Mouse (Mus musculus): ENCODE measurements around the gene Mmab. TPM values are rescaled to one million over a fixed set of nuclear protein-coding genes. Genes with fewer than 3 reads are reported as not detected.

Mmab gene
- 26.2 and 28.3 TPM in 2 replicates for polyA plus RNA-seq (2012; rRNA removed)

- no peak for TF ChIP-seq CTCF (IDR thresholded peaks at IDR 0.05; ENCODE audit: borderline replicate concordance, extremely low read depth, insufficient read depth, insufficient read length)
- TF ChIP-seq POLR2A (IDR thresholded peaks at IDR 0.05; ENCODE audit: borderline replicate concordance, extremely low read depth, insufficient read depth, insufficient read length, poor library complexity, severe bottlenecking) = peak; percentile 45; the same call in 1 of the 2 replicates
Measured at GRCm38 (mm10) chr5:114443566-114444367, at the start of gene Mmab, which contains the start of gene Mvk. TSS of gene Mmab (minus strand) at chr5:114444060. TSS of gene Mvk (plus strand) at chr5:114444269.

DNA sequence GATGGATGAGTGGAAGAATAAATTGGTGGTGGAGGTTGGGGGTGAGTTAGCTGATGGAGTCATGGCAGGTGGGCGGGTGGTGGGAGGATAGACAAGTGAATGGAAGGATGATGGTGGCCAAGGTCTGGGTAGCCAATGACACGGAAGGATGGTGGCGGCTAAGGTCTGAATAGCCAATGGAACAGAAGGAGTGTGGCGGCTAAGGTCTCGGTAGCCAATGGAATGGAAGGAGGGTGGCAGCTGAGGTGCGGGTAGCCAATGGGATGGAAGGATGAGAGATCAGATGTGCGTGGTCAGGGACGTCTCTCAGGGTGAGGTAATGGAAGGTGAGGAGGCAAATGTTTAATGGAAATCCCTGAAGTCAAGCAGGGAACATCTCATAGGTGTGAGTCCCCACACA lies 46.4 kb upstream of the Mmab start:
- TF ChIP-seq POLR2A (IDR thresholded peaks at IDR 0.05; ENCODE audit: borderline replicate concordance, extremely low read depth, insufficient read depth, insufficient read length, poor library complexity, severe bottlenecking) = no peak
- DNase-seq (ENCODE audit: low read depth) = no peak

More at GRCm38 (mm10) chr5:114443566-114444367, at the start of gene Mmab, which contains the start of gene Mvk:
- DNase-seq (ENCODE audit: low read depth) = peak; percentile 100

DNA sequence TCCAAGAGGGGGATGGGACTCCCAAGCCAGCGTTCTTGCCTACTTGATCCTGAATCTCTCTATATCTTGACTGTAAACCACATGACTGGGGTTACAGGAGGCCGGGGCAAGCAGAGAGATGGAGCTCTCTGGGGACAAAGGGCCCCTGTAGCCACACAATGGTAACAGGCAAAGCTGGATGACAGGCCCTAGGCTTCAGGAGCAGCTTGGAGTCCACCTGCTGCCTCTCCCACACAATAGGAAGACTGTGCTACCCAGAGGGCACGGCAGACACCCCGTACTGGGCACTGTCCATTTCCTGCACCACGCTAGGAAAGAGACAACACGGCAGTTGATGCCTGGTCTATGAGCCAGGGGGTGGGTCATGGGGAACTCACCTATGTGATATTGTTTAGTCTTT lies 45.7 kb upstream of the Mmab start:
- no peak for DNase-seq (ENCODE audit: low read depth)
- no peak for TF ChIP-seq POLR2A (IDR thresholded peaks at IDR 0.05; ENCODE audit: borderline replicate concordance, extremely low read depth, insufficient read depth, insufficient read length, poor library complexity, severe bottlenecking)
- no peak for TF ChIP-seq CTCF (IDR thresholded peaks at IDR 0.05; ENCODE audit: borderline replicate concordance, extremely low read depth, insufficient read depth, insufficient read length)

GRCm38 (mm10) chr5:114485685-114486084 lies 41.8 kb upstream of the Mmab start:
- no peak for DNase-seq (ENCODE audit: low read depth)
- TF ChIP-seq POLR2A (IDR thresholded peaks at IDR 0.05; ENCODE audit: borderline replicate concordance, extremely low read depth, insufficient read depth, insufficient read length, poor library complexity, severe bottlenecking) = no peak
- no peak for TF ChIP-seq CTCF (IDR thresholded peaks at IDR 0.05; ENCODE audit: borderline replicate concordance, extremely low read depth, insufficient read depth, insufficient read length)

GRCm38 (mm10) chr5:114482587-114483011 lies 38.7 kb upstream of the Mmab start:
- no peak for TF ChIP-seq CTCF (IDR thresholded peaks at IDR 0.05; ENCODE audit: borderline replicate concordance, extremely low read depth, insufficient read depth, insufficient read length)
- TF ChIP-seq POLR2A (IDR thresholded peaks at IDR 0.05; ENCODE audit: borderline replicate concordance, extremely low read depth, insufficient read depth, insufficient read length, poor library complexity, severe bottlenecking) = no peak
- DNase-seq (ENCODE audit: low read depth) = peak; percentile 75

- TF ChIP-seq POLR2A (IDR thresholded peaks at IDR 0.05; ENCODE audit: borderline replicate concordance, extremely low read depth, insufficient read depth, insufficient read length, poor library complexity, severe bottlenecking) = no peak
- no peak for TF ChIP-seq CTCF (IDR thresholded peaks at IDR 0.05; ENCODE audit: borderline replicate concordance, extremely low read depth, insufficient read depth, insufficient read length)
- peak; percentile 49 for DNase-seq (ENCODE audit: low read depth)
Measured at GRCm38 (mm10) chr5:114478267-114478666, 34.4 kb upstream of the Mmab start.

DNA sequence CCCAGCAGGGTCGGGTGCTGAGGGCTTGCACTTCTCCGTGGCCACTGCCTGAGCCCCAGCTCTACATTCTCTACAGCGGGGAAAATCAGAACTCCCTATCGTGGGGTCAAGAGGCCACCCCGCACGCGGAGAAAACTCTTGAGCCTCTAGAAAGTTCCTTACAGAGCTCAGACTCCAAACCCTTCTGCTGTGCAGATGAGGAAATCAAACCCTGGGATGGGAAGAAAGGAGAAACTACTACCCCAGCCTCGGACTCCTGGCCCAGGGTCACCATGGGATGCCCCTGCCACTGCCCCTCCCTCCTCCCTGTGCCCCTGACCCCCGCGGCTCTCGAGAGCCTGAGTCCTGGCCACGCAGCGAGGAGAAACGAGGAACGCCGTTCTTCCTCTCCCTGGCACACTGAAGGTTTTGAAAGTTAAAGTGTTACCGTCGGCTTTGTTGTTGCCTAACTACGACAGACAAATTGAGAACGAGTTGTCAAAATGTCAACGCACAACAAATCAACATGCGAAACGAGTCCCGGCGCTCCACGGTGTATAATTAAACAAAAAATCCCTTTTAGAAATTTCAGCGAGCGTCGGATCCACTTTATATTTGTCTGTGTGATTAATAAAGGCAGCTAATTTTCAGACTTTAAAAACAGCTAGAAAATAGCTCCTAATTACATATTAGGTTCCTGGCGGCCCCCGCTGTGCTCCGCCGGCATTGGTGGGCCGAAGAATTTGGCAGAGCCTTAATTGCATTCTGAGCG lies 31.1 kb upstream of the Mmab start:
- TF ChIP-seq POLR2A (IDR thresholded peaks at IDR 0.05; ENCODE audit: borderline replicate concordance, extremely low read depth, insufficient read depth, insufficient read length, poor library complexity, severe bottlenecking) (no peak), CTCF (IDR thresholded peaks at IDR 0.05; ENCODE audit: borderline replicate concordance, extremely low read depth, insufficient read depth, insufficient read length) (no peak)
- peak; percentile 90 for DNase-seq (ENCODE audit: low read depth)

DNA sequence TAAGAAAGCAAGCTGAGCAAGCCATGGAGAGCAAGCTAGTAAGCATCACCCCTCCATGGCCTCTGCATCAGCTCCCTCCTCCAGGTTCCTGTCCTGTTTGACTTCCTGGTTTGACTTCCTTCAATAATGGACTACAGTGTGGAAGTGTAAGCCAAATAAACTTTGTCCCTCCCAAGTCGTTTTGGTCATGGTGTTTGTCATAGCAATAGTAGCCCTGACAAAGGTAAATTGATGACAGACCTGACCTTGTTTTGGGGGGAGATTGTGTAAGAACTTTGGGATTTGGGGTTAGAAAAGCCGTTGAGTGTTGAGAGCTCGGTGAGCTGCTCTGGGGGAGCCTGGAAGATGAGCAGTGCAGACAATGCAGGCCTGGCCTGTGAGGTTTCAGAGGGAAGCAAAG lies 26.5 kb upstream of the Mmab start:
- no peak for TF ChIP-seq CTCF (IDR thresholded peaks at IDR 0.05; ENCODE audit: borderline replicate concordance, extremely low read depth, insufficient read depth, insufficient read length)
- no peak for TF ChIP-seq POLR2A (IDR thresholded peaks at IDR 0.05; ENCODE audit: borderline replicate concordance, extremely low read depth, insufficient read depth, insufficient read length, poor library complexity, severe bottlenecking)
- DNase-seq (ENCODE audit: low read depth) = no peak

- no peak for DNase-seq (ENCODE audit: low read depth)
- TF ChIP-seq POLR2A (IDR thresholded peaks at IDR 0.05; ENCODE audit: borderline replicate concordance, extremely low read depth, insufficient read depth, insufficient read length, poor library complexity, severe bottlenecking) (no peak), CTCF (IDR thresholded peaks at IDR 0.05; ENCODE audit: borderline replicate concordance, extremely low read depth, insufficient read depth, insufficient read length) (no peak)
Measured at GRCm38 (mm10) chr5:114468007-114468406, 24.1 kb upstream of the Mmab start.

- no peak for TF ChIP-seq POLR2A (IDR thresholded peaks at IDR 0.05; ENCODE audit: borderline replicate concordance, extremely low read depth, insufficient read depth, insufficient read length, poor library complexity, severe bottlenecking)
- peak; percentile 10; the same call in 1 of the 2 replicates for TF ChIP-seq CTCF (IDR thresholded peaks at IDR 0.05; ENCODE audit: borderline replicate concordance, extremely low read depth, insufficient read depth, insufficient read length)
- peak; percentile 98 for DNase-seq (ENCODE audit: low read depth)
Measured at GRCm38 (mm10) chr5:114467430-114467829, 23.6 kb upstream of the Mmab start.

- no peak for DNase-seq (ENCODE audit: low read depth)
- no peak for TF ChIP-seq POLR2A (IDR thresholded peaks at IDR 0.05; ENCODE audit: borderline replicate concordance, extremely low read depth, insufficient read depth, insufficient read length, poor library complexity, severe bottlenecking)
- TF ChIP-seq CTCF (IDR thresholded peaks at IDR 0.05; ENCODE audit: borderline replicate concordance, extremely low read depth, insufficient read depth, insufficient read length) = no peak
Measured at GRCm38 (mm10) chr5:114467019-114467418, 23.2 kb upstream of the Mmab start.

Data from brain, embryonic 14.5 days (tissue).